Mouse (Mus musculus): ENCODE measurements around the gene Map3k14.

DNA sequence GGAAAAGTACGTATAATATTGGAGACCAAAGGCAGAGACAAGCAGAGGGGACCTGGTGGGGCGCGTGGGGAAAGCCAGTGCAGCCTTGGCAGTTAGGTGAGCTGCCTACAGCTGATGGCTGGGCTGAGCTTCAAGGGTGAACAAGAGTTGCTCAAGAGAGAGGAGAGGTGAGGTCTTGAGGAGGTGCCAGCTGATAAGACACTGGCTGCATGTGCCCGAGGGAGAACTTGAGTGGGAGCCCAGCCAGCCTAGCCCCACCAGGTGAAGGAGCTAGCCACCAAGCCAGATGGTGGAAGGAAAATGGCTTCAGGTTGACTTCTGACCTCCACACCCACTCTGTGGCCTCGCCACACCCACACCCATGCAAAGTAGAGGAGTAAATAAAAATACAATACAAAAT, 14.9 kb downstream of the Map3k14 start:
- TF ChIP-seq CTCF (IDR thresholded peaks at IDR 0.05; ENCODE audit: low read depth) (no peak), EP300 (IDR thresholded peaks at IDR 0.05; ENCODE audit: low read depth) (no peak)
